Mouse (Mus musculus) stomach, postnatal 0 days (tissue): ENCODE measurements around the gene Usp29. TPM values are rescaled to one million over a fixed set of nuclear protein-coding genes. Genes with fewer than 3 reads are reported as not detected.

Experiments used
- ATAC-seq: fragments of 200-750 bp; cut with Nextera tagmentation; 2 replicates; pipeline ENCODE4 v1.8.0; 2017; ENCODE audit not compliant: low FRiP score, low TSS enrichment
- DNase-seq: peaks from one replicate; pipeline ENCODE4 v3.0.0-alpha.2; 2016; ENCODE audit warnings: low spot score
- H3K27ac ChIP-seq: fragments of 300-500 bp; sonication (generic); replicated peaks from 2 replicates; pipeline ENCODE4 v1.5.1; 2014; ENCODE audit warnings: mild to moderate bottlenecking, control low read depth
- H3K27me3 ChIP-seq: fragments of 300-500 bp; sonication (generic); 2 replicates; pipeline ENCODE4 v1.6.1; 2014; ENCODE audit warnings: low read length; ENCODE audit not compliant: control insufficient read depth, insufficient read depth
- H3K36me3 ChIP-seq: fragments of 300-500 bp; sonication (generic); 2 replicates; pipeline ENCODE4 v1.6.1; 2014; ENCODE audit warnings: low read length, mixed read lengths; ENCODE audit not compliant: control insufficient read depth, insufficient read depth
- H3K4me1 ChIP-seq: fragments of 300-500 bp; sonication (generic); replicated peaks from 2 replicates; pipeline ENCODE4 v1.6.1; 2014; ENCODE audit warnings: antibody characterized with exemption; ENCODE audit not compliant: control insufficient read depth, insufficient read depth
- H3K4me2 ChIP-seq: fragments of 300-500 bp; sonication (generic); replicated peaks from 2 replicates; pipeline ENCODE4 v1.6.1; 2014; ENCODE audit warnings: low read depth, mild to moderate bottlenecking, control low read depth, moderate library complexity
- H3K4me3 ChIP-seq: fragments of 300-500 bp; sonication (generic); 2 replicates; pipeline ENCODE4 v1.5.1; 2014; ENCODE audit warnings: low read depth, low read length, control low read depth
- H3K9ac ChIP-seq: fragments of 300-500 bp; sonication (generic); 2 replicates; pipeline ENCODE4 v1.6.1; 2014; ENCODE audit warnings: mild to moderate bottlenecking, low read length, control low read depth, mixed read lengths
- H3K9me3 ChIP-seq: fragments of 300-500 bp; sonication (generic); 2 replicates; pipeline ENCODE4 v1.6.1; 2016; ENCODE audit warnings: low read length; ENCODE audit not compliant: control insufficient read depth
- CTCF ChIP-seq: IDR thresholded peaks from 2 replicates; pipeline ENCODE4 v1.5.1; 2016; ENCODE audit warnings: antibody characterized with exemption, low read depth, mild to moderate bottlenecking, moderate library complexity
- EP300 ChIP-seq: optimal IDR thresholded peaks from 2 replicates; pipeline ENCODE3; 2016; ENCODE audit warnings: antibody characterized with exemption
- WGBS: fragments of 180-500 bp; shearing (Covaris S2); extraction: QIAGEN DNeasy Blood & Tissue Kit; methylation state at CpG from one replicate; pipeline ENCODE4 v1.1.7; 2014; 5-methylcytosine and 5-hydroxymethylcytosine counted together
- polyA plus RNA-seq: library from polyadenylated mRNA; unstranded; fragments of >200 nt; fragmentation: Nextera tagmentation; extraction: Ambion mirVana; gene quantifications from 2 replicates; pipeline ENCODE4 v1.2.1, GENCODE M21; 2015

Gene Usp29
- polyA plus RNA-seq, 1 experiment from 2014 or later = 1.0 TPM

GRCm38 (mm10) chr7:6797408-6797807, 67.0 kb downstream of the Usp29 start:
- ATAC-seq = 0 out of 2 replicates have a peak, but pooled peaks have one; percentile 45
- TF ChIP-seq EP300 (no peak), CTCF (no peak)
- H3K4me1 ChIP-seq = no peaks in the 10 kb centered on the region; the same call in 1 of the 2 replicates
- WGBS = 48% methylated on average over 2 of the region's 2 CpGs
- no peak overlapping the region for H3K4me3 ChIP-seq
- H3K27ac ChIP-seq = no peak overlapping the region
- H3K9me3 ChIP-seq = no peaks in the 10 kb centered on the region
- no peaks in the 10 kb centered on the region for H3K36me3 ChIP-seq
- no peak overlapping the region for H3K4me2 ChIP-seq
- no peaks in the 10 kb centered on the region for H3K27me3 ChIP-seq
- no peak overlapping the region for H3K9ac ChIP-seq
- DNase-seq = no peak

- WGBS = 68% methylated on average over 9 of the region's 9 CpGs
- DNase-seq = no peak
These were observed 68.9 kb downstream of the Usp29 start for GRCm38 (mm10) chr7:6799105-6799805.

DNA sequence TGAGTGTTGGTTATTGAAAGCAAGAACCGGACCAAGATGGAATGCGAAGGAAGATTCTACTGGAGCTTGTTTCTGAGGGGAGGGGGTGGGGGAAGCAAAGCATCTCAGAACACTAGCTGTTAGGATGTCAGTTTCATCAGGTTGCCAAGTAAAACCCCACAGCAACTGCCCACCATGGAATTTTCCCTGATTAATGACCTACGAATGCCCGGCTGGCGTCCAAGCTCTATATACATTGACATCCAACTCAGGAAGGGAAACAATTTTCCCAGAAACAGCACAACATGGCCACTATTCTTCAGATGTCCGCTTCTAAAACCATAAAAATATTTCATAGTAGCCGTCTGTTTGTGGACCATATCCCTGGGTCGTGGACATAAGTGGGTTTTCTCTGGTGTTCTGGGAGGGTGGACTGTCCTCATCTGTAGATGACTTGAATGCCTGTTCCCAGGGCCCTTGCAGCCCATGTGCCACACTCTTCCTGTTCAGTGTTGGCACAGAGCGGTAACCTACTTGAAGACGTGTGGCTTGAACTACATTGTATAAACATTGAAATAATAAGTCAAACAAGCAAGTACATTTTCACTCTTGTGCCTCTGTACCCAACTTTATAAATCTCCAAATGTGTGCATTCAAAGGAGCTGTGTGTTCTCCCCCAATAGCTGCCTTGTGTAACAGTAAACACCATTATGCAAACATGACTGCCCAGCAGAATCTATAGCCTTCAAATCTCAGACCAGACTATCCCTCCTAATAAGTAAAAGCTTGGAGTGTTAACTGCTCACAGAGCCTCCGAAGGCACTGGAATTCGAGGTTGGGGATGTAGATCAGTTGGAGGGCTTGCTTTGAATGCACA, 70.4 kb downstream of the Usp29 start:
- 0 out of 2 replicates have a peak, but pooled peaks have one; percentile 32 for ATAC-seq
- WGBS = 48% methylated on average over 12 of the region's 12 CpGs
- TF ChIP-seq CTCF (no peak), EP300 (no peak)

More at GRCm38 (mm10) chr7:6799105-6799805, 68.9 kb downstream of the Usp29 start:
- Histone ChIP-seq H3K27ac (no peak overlapping the region), H3K9me3 (no peaks in the 10 kb centered on the region), H3K9ac (no peak overlapping the region), H3K36me3 (no peaks in the 10 kb centered on the region), H3K4me1 (no peaks in the 10 kb centered on the region; the same call in 1 of the 2 replicates), H3K4me2 (no peak overlapping the region), H3K27me3 (no peaks in the 10 kb centered on the region), H3K4me3 (no peak overlapping the region)
- ATAC-seq = no peak
- TF ChIP-seq EP300 (no peak), CTCF (no peak)

GRCm38 (mm10) chr7:6801642-6802041, 71.3 kb downstream of the Usp29 start:
- Histone ChIP-seq H3K9me3 (no peaks in the 10 kb centered on the region), H3K4me2 (no peak overlapping the region), H3K36me3 (no peaks in the 10 kb centered on the region), H3K27ac (no peak overlapping the region), H3K4me3 (no peak overlapping the region), H3K9ac (no peak overlapping the region), H3K27me3 (no peaks in the 10 kb centered on the region), H3K4me1 (no peaks in the 10 kb centered on the region; the same call in 1 of the 2 replicates)
- WGBS = 66% methylated on average over 6 of the region's 6 CpGs
- ATAC-seq = no peak
- TF ChIP-seq CTCF (no peak), EP300 (no peak)
- DNase-seq = no peak

More for the DNA sequence above, 70.4 kb downstream of the Usp29 start:
- Histone ChIP-seq H3K4me2 (no peak overlapping the region), H3K27ac (no peak overlapping the region), H3K4me1 (no peaks in the 10 kb centered on the region; the same call in 1 of the 2 replicates), H3K27me3 (no peaks in the 10 kb centered on the region), H3K9ac (no peak overlapping the region), H3K9me3 (no peaks in the 10 kb centered on the region), H3K4me3 (no peak overlapping the region), H3K36me3 (no peaks in the 10 kb centered on the region)
- no peak for DNase-seq

DNA sequence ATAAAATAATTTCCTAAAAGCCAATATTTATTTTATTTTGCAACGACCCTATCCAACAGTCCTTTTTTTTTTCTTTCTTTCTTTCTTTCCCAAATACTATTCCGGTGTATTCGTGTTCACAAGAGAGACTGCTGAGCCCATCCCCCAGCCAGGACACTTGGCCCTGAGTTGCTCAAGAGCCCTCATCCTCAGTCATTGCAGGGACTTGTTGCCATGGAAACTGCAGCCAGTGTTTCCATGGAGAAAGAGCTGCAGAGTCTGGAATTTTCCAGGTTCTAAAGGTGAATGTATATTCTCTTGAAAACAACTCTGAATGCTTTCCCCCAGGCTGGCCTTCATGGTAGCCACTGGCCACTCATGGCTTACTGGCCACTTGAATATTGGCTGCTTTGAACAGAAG, 80.2 kb downstream of the Usp29 start:
- Histone ChIP-seq H3K4me1 (no peaks in the 10 kb centered on the region), H3K36me3 (no peaks in the 10 kb centered on the region), H3K4me2 (no peak overlapping the region), H3K9ac (no peak overlapping the region), H3K4me3 (no peak overlapping the region), H3K27me3 (no peaks in the 10 kb centered on the region), H3K27ac (no peak overlapping the region), H3K9me3 (no peaks in the 10 kb centered on the region)
- DNase-seq (no peak), ATAC-seq (no peak)
- WGBS = 55% methylated on average over 3 of the region's 3 CpGs
- no peak for TF ChIP-seq CTCF
- no peak for TF ChIP-seq EP300

DNA sequence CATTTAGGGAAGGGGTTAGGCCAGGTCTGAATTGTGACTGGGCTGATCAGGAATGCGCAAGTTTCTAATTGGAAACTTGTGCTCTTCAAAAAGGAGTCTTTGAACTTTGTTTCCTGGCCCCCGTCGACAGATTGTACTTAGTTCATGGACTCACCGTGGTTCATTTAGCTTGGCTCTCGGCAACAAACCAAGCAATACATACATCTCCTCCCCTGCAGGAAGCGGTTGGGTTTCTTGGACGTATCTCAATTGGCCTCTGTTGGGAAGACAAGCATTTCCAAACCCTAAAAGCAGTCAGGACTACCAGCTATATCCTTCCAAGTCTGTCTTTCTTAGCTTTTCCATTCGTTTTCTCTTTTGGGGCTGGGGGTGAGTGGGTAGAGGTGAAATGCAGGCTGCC, 84.6 kb downstream of the Usp29 start:
- no peaks in the 10 kb centered on the region for H3K4me1 ChIP-seq
- WGBS = 59% methylated on average over 8 of the region's 8 CpGs
- DNase-seq (no peak), ATAC-seq (no peak)
- no peaks in the 10 kb centered on the region for H3K9me3 ChIP-seq
- no peaks in the 10 kb centered on the region for H3K27me3 ChIP-seq
- no peak overlapping the region for H3K4me2 ChIP-seq
- no peak overlapping the region for H3K4me3 ChIP-seq
- no peak overlapping the region for H3K27ac ChIP-seq
- no peaks in the 10 kb centered on the region for H3K36me3 ChIP-seq
- TF ChIP-seq EP300 (no peak), CTCF (no peak)
- no peak overlapping the region for H3K9ac ChIP-seq
